Mouse (Mus musculus): ENCODE measurements around the gene Uhrf1bp1l. TPM values are rescaled to one million over a fixed set of nuclear protein-coding genes. Genes with fewer than 3 reads are reported as not detected.

Gene Uhrf1bp1l
- polyA plus RNA-seq, 1 experiment, result 12.3 TPM

DNA sequence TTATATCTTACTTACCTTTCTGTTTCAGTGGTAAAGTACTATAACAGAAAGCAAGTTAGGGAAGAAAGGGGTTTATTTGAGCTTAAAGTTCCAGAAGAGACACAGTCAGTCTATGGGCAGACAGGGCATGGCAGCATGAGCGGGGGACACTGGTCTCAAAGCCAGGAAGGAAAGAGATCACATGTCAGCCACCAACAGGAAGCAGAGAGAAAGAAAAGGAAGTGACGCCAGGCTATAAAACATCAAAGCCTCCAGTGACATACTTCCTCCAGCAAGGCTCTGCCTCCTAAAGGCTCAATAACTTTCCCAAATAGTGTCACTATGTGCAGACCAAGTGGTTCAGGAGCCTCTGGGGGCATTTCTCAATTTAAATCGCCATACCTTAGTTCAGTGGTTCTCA lies 124.0 kb downstream of the Uhrf1bp1l start:
- H3K27me3 ChIP-seq (replicated peaks), result peaks cover 23% of the 10 kb centered on the region
- no peak for TF ChIP-seq FLI1 (IDR thresholded peaks at IDR 0.05; ENCODE audit: low read length)
- TF ChIP-seq GATA1 (IDR thresholded peaks at IDR 0.05; ENCODE audit: borderline replicate concordance, low read length), result no peak
- H3K4me3 ChIP-seq (replicated peaks), result no peak overlapping the region
- H3K4me1 ChIP-seq, result peaks cover 21% of the 10 kb centered on the region
- H3K9me3 ChIP-seq, result 0 out of 2 replicates have a peak, but pooled peaks cover 3% of the 10 kb centered on the region
- H3K36me3 ChIP-seq (replicated peaks; ENCODE audit: low read length), result no peaks in the 10 kb centered on the region

Other genes with a start within 250 kb of the Uhrf1bp1l start
- gene Nr1h4, start 211.4 kb upstream of the Uhrf1bp1l start, polyA plus RNA-seq (2012; ENCODE audit: insufficient read depth, low replicate concordance), result 0.16 TPM in 1 of 2 replicates, not detected in the other
- gene Slc17a8, start 123.7 kb upstream of the Uhrf1bp1l start, polyA plus RNA-seq (2012; ENCODE audit: insufficient read depth, low replicate concordance), result not detected in 2 replicates
- gene Scyl2, start 58.7 kb upstream of the Uhrf1bp1l start, polyA plus RNA-seq (2012; ENCODE audit: insufficient read depth, low replicate concordance), result 6.3 and 10.0 TPM in 2 replicates
- 1.5 TPM in 1 of 2 replicates, not detected in the other for gene Actr6, start 12.7 kb upstream of the Uhrf1bp1l start, polyA plus RNA-seq (2012; ENCODE audit: insufficient read depth, low replicate concordance)
- gene Anks1b, start 128.5 kb downstream of the Uhrf1bp1l start, polyA plus RNA-seq (2012; ENCODE audit: insufficient read depth, low replicate concordance), result not detected in 2 replicates